Mouse (Mus musculus): ENCODE results near the gene Manba.

- TF ChIP-seq CTCF (IDR thresholded peaks at IDR 0.05; ENCODE audit: control insufficient read depth, insufficient read depth, insufficient read length) (no peak), MAX (IDR thresholded peaks at IDR 0.05) (no peak), MYOD1 (IDR thresholded peaks at IDR 0.05; ENCODE audit: control insufficient read depth, insufficient read length, low read depth) (no peak), FOSL1 (IDR thresholded peaks at IDR 0.05; ENCODE audit: insufficient read depth, low read length, poor library complexity, severe bottlenecking) (no peak), MYOG (IDR thresholded peaks at IDR 0.05; ENCODE audit: control insufficient read depth, extremely low read depth, insufficient read length) (no peak), USF1 (IDR thresholded peaks at IDR 0.05; ENCODE audit: low read depth) (no peak)
Measured at GRCm38 (mm10) chr3:135508191-135508590, 22.8 kb downstream of the Manba start.
